ENCODE assay signal across 21 mouse cellular contexts in genomic region chr7:112614046-112614790, GRCm38 (mm10).
DNase-seq lines count a peak whose midpoint lies in the region; ATAC-seq and TF ChIP-seq lines count a peak whose summit lies in the region.
"Had no signal": no experiment of that assay in that cellular context is flagged by ENCODE, and none has a peak within 500 bp of the region (broad histone marks: within the 10 kb centered on the region; RNA-seq: fewer than 3 reads in every experiment).

No protein-coding gene starts in this region.

- H3K36me3 ChIP-seq in heart, embryonic 13.5 days = 0 out of 2 replicates have a peak, but pooled peaks cover 4% of the 10 kb centered on the region
- H3K36me3 ChIP-seq in kidney, embryonic 15.5 days = no peaks in the 10 kb centered on the region
- H3K36me3 ChIP-seq in kidney, postnatal 0 days (ENCODE audit: insufficient read depth, low read length) = no peaks in the 10 kb centered on the region
- H3K36me3 ChIP-seq in midbrain, embryonic 13.5 days = no peaks in the 10 kb centered on the region
- no peaks in the 10 kb centered on the region for H3K36me3 ChIP-seq in forebrain, embryonic 14.5 days (ENCODE audit: control insufficient read depth, insufficient read depth, low read length)
- H3K36me3 ChIP-seq: forebrain, embryonic 12.5 days; hindbrain, embryonic 13.5 days had no signal

- DNase-seq in heart, postnatal 25 days (ENCODE audit: low spot score) = no peak
- no peak for DNase-seq in kidney, adult 9 months
- DNase-seq in Patski (ENCODE audit: low read depth, low spot score) = peak; percentile 73
- DNase-seq in kidney, postnatal 0 days (ENCODE audit: low spot score) = peak; percentile 66
- no peak for DNase-seq in forebrain, embryonic 14.5 days (ENCODE audit: low spot score)
- DNase-seq: adrenal gland, postnatal 14 days; cerebellum, adult 18-20 months; cerebellum, adult 9-11 months; cerebellum, postnatal 36 days; forebrain, postnatal 0 days; gastrocnemius, postnatal 14 days; heart, adult 2 months; heart, postnatal 10 days had no signal

- H3K4me1 ChIP-seq in heart, embryonic 13.5 days = peaks cover 13% of the 10 kb centered on the region
- peaks cover 13% of the 10 kb centered on the region; the same call in 1 of the 2 replicates for H3K4me1 ChIP-seq in kidney, embryonic 15.5 days
- no peaks in the 10 kb centered on the region for H3K4me1 ChIP-seq in kidney, postnatal 0 days (replicated peaks; ENCODE audit: insufficient read depth, low read length)
- no peaks in the 10 kb centered on the region for H3K4me1 ChIP-seq in midbrain, embryonic 13.5 days (replicated peaks)
- no peaks in the 10 kb centered on the region for H3K4me1 ChIP-seq in forebrain, embryonic 14.5 days (ENCODE audit: control insufficient read depth, insufficient read depth, low read length)
- H3K4me1 ChIP-seq: forebrain, embryonic 12.5 days; hindbrain, embryonic 13.5 days had no signal

- in situ Hi-C loops in Patski (cut with MboI; ENCODE audit: low pct_unique_long_range_greater_than_20kb) = loop anchor here (5.0 kb wide), 1 partner anchor 253 kb away; no protein-coding TSS in a partner anchor

- no peak overlapping the region for H3K9ac ChIP-seq in heart, embryonic 13.5 days
- no peak overlapping the region for H3K9ac ChIP-seq in kidney, embryonic 15.5 days
- H3K9ac ChIP-seq in kidney, postnatal 0 days (ENCODE audit: low read depth, low read length) = no peak overlapping the region
- no peak overlapping the region for H3K9ac ChIP-seq in midbrain, embryonic 13.5 days (replicated peaks)
- H3K9ac ChIP-seq in forebrain, embryonic 14.5 days (ENCODE audit: low read length) = no peak overlapping the region
- H3K9ac ChIP-seq: forebrain, embryonic 12.5 days; forebrain, postnatal 0 days; heart, embryonic 12.5 days; hindbrain, embryonic 13.5 days had no signal

- ATAC-seq in heart, embryonic 13.5 days (ENCODE audit: extremely low read depth, insufficient number of reproducible peaks, low FRiP score, low TSS enrichment) = no peak
- ATAC-seq in kidney, embryonic 15.5 days (replicated peaks; ENCODE audit: low FRiP score) = peak; percentile 90
- peak; percentile 86 for ATAC-seq in Patski
- peak; percentile 81 for ATAC-seq in kidney, postnatal 0 days (replicated peaks; ENCODE audit: low FRiP score, low read depth)
- ATAC-seq in midbrain, embryonic 13.5 days = no peak
- ATAC-seq in forebrain, embryonic 14.5 days = no peak
- ATAC-seq: activated CD4-positive, CD25-positive, alpha-beta regulatory T cell, adult 4 months; forebrain, postnatal 0 days; hindbrain, postnatal 0 days had no signal

- no peaks in the 10 kb centered on the region for H3K27me3 ChIP-seq in heart, embryonic 13.5 days (replicated peaks)
- H3K27me3 ChIP-seq in kidney, embryonic 15.5 days = no peaks in the 10 kb centered on the region
- no peaks in the 10 kb centered on the region for H3K27me3 ChIP-seq in Patski
- no peaks in the 10 kb centered on the region for H3K27me3 ChIP-seq in kidney, postnatal 0 days (ENCODE audit: insufficient read depth, low read length)
- H3K27me3 ChIP-seq in midbrain, embryonic 13.5 days = no peaks in the 10 kb centered on the region
- no peaks in the 10 kb centered on the region for H3K27me3 ChIP-seq in forebrain, embryonic 14.5 days (replicated peaks; ENCODE audit: control insufficient read depth, insufficient read depth, low read length)
- H3K27me3 ChIP-seq: forebrain, embryonic 12.5 days; heart, embryonic 12.5 days; hindbrain, embryonic 13.5 days had no signal

- CTCF ChIA-PET in Patski (lab: Charles Lee) = interaction anchor here (1.5 kb wide), 1 partner anchor 11 kb away, joined by 8 read pairs; no protein-coding TSS in a partner anchor

- peak overlapping the region; percentile 71 for H3K27ac ChIP-seq in heart, embryonic 13.5 days (replicated peaks)
- peak overlapping the region; percentile 52 for H3K27ac ChIP-seq in kidney, embryonic 15.5 days
- peak overlapping the region; percentile 70 for H3K27ac ChIP-seq in kidney, postnatal 0 days
- no peak overlapping the region for H3K27ac ChIP-seq in midbrain, embryonic 13.5 days
- H3K27ac ChIP-seq in forebrain, embryonic 14.5 days (ENCODE audit: low read depth, low read length) = no peak overlapping the region
- H3K27ac ChIP-seq: forebrain, embryonic 12.5 days; heart, adult 2 months; hindbrain, embryonic 13.5 days; hindbrain, postnatal 0 days had no signal

- POLR2A ChIA-PET in Patski (lab: Charles Lee) = interaction anchor here (0.6 kb wide), 1 partner anchor 336 kb away, joined by 5 read pairs; no protein-coding TSS in a partner anchor

- H3K4me2 ChIP-seq in heart, embryonic 13.5 days = no peak overlapping the region
- H3K4me2 ChIP-seq in kidney, embryonic 15.5 days = no peak overlapping the region
- no peak overlapping the region for H3K4me2 ChIP-seq in kidney, postnatal 0 days (ENCODE audit: low read length)
- H3K4me2 ChIP-seq in midbrain, embryonic 13.5 days (replicated peaks) = no peak overlapping the region
- H3K4me2 ChIP-seq in forebrain, embryonic 14.5 days (ENCODE audit: low read length) = no peak overlapping the region
- H3K4me2 ChIP-seq: forebrain, embryonic 12.5 days; heart, embryonic 12.5 days; hindbrain, embryonic 13.5 days had no signal

- H3K4me3 ChIP-seq in heart, embryonic 13.5 days = no peak overlapping the region
- H3K4me3 ChIP-seq in kidney, embryonic 15.5 days (replicated peaks) = no peak overlapping the region
- no peak overlapping the region for H3K4me3 ChIP-seq in kidney, postnatal 0 days (replicated peaks; ENCODE audit: low read depth, low read length)
- no peak overlapping the region for H3K4me3 ChIP-seq in midbrain, embryonic 13.5 days (replicated peaks)
- H3K4me3 ChIP-seq in forebrain, embryonic 14.5 days (ENCODE audit: low read depth, low read length) = no peak overlapping the region
- H3K4me3 ChIP-seq: forebrain, embryonic 12.5 days; heart, adult 2 months; heart, embryonic 12.5 days; hindbrain, embryonic 13.5 days had no signal

- WGBS in heart, embryonic 13.5 days = 82% methylated on average over 3 of the region's 3 CpGs
- 59% methylated on average over 3 of the region's 3 CpGs for WGBS in kidney, embryonic 15.5 days
- 39% methylated on average over 3 of the region's 3 CpGs for WGBS in kidney, postnatal 0 days
- WGBS in midbrain, embryonic 13.5 days = 86% methylated on average over 3 of the region's 3 CpGs
- 93% methylated on average over 3 of the region's 3 CpGs for WGBS in forebrain, embryonic 14.5 days

- no peaks in the 10 kb centered on the region for H3K9me3 ChIP-seq in heart, embryonic 13.5 days
- H3K9me3 ChIP-seq in kidney, embryonic 15.5 days (replicated peaks) = no peaks in the 10 kb centered on the region
- H3K9me3 ChIP-seq in kidney, postnatal 0 days (replicated peaks; ENCODE audit: low read length) = no peaks in the 10 kb centered on the region
- H3K9me3 ChIP-seq in midbrain, embryonic 13.5 days = no peaks in the 10 kb centered on the region
- no peaks in the 10 kb centered on the region for H3K9me3 ChIP-seq in forebrain, embryonic 14.5 days (replicated peaks; ENCODE audit: control insufficient read depth, low read length)
- H3K9me3 ChIP-seq: forebrain, embryonic 12.5 days; heart, embryonic 12.5 days; hindbrain, embryonic 13.5 days had no signal

- TF ChIP-seq CTCF in Patski (IDR thresholded peaks at IDR 0.05) = no peak
- no peak for TF ChIP-seq CTCF in kidney, postnatal 0 days (IDR thresholded peaks at IDR 0.05; ENCODE audit: low read depth)

- intact Hi-C loops in heart, postnatal 25 days (cut with DNase I) = no loop called here

Comparison
In these comparisons a context has a peak if more than half of its experiments do, and no peak if none do; other contexts are left out.
1. DNase-seq: peak in Patski (single experiment) and kidney, postnatal 0 days (single experiment); none in heart, postnatal 25 days (single experiment), kidney, adult 9 months (single experiment) and forebrain, embryonic 14.5 days (single experiment).
2. ATAC-seq: peak in kidney, embryonic 15.5 days (single experiment), Patski (single experiment) and kidney, postnatal 0 days (single experiment); none in heart, embryonic 13.5 days (single experiment), midbrain, embryonic 13.5 days (single experiment) and forebrain, embryonic 14.5 days (single experiment).
3. H3K27ac ChIP-seq: peak in heart, embryonic 13.5 days (single experiment), kidney, embryonic 15.5 days (single experiment) and kidney, postnatal 0 days (single experiment); none in midbrain, embryonic 13.5 days (single experiment) and forebrain, embryonic 14.5 days (single experiment).